Mouse (Mus musculus): ENCODE results near the gene Il23a. TPM values are rescaled to one million over a fixed set of nuclear protein-coding genes. Genes with fewer than 3 reads are reported as not detected.
A peak's percentile ranks its signal among the peaks of the same experiment; 100 is the strongest.

Gene Il23a
- polyA plus RNA-seq, 1 experiment from 2014 or later = 0.21 TPM

- Histone ChIP-seq H3K27ac (no peak overlapping the region), H3K36me3 (no peaks in the 10 kb centered on the region), H3K4me2 (no peak overlapping the region), H3K4me1 (no peaks in the 10 kb centered on the region), H3K27me3 (no peaks in the 10 kb centered on the region), H3K4me3 (replicated peaks) (no peak overlapping the region), H3K9me3 (replicated peaks) (no peaks in the 10 kb centered on the region), H3K9ac (no peak overlapping the region)
- ATAC-seq (replicated peaks; ENCODE audit: low FRiP score) = no peak
- 79% methylated on average over 4 of the region's 4 CpGs for WGBS
Observed at GRCm38 (mm10) chr10:128258953-128259352, 39.6 kb downstream of the Il23a start.

- Histone ChIP-seq H3K4me1 (no peaks in the 10 kb centered on the region), H3K27ac (no peak overlapping the region), H3K9me3 (replicated peaks) (no peaks in the 10 kb centered on the region), H3K27me3 (no peaks in the 10 kb centered on the region), H3K4me2 (no peak overlapping the region), H3K9ac (no peak overlapping the region), H3K4me3 (replicated peaks) (no peak overlapping the region), H3K36me3 (peaks cover 21% of the 10 kb centered on the region)
- 76% methylated on average over 8 of the region's 8 CpGs for WGBS
- no peak for ATAC-seq (replicated peaks; ENCODE audit: low FRiP score)
Observed at GRCm38 (mm10) chr10:128256328-128256727, 42.2 kb downstream of the Il23a start.

GRCm38 (mm10) chr10:128255925-128256324 lies 42.6 kb downstream of the Il23a start:
- Histone ChIP-seq H3K4me1 (no peaks in the 10 kb centered on the region), H3K36me3 (peaks cover 25% of the 10 kb centered on the region), H3K27me3 (no peaks in the 10 kb centered on the region), H3K9me3 (replicated peaks) (no peaks in the 10 kb centered on the region), H3K27ac (no peak overlapping the region), H3K4me2 (no peak overlapping the region), H3K9ac (no peak overlapping the region), H3K4me3 (replicated peaks) (no peak overlapping the region)
- no peak for ATAC-seq (replicated peaks; ENCODE audit: low FRiP score)
- 85% methylated on average over 8 of the region's 8 CpGs for WGBS

GRCm38 (mm10) chr10:128253677-128254255 lies 44.8 kb downstream of the Il23a start, which contains the start of gene Apon:
Gene Apon (plus strand): TSS chr10:128254096.
- H3K4me2 ChIP-seq = no peak within 1 kb of the TSS
- H3K4me3 ChIP-seq (replicated peaks) = no peak within 1 kb of the TSS
- no peaks in the 10 kb centered on the region for H3K27me3 ChIP-seq
- 80% methylated on average over 4 of the region's 4 CpGs for WGBS
- H3K4me1 ChIP-seq = no peaks in the 10 kb centered on the region
- no peak within 1 kb of the TSS for H3K9ac ChIP-seq
- H3K9me3 ChIP-seq (replicated peaks) = no peaks in the 10 kb centered on the region
- ATAC-seq (replicated peaks; ENCODE audit: low FRiP score) = no peak
- H3K36me3 ChIP-seq = peaks cover 47% of the 10 kb centered on the region
- H3K27ac ChIP-seq = no peak within 1 kb of the TSS

- H3K27ac ChIP-seq = no peak overlapping the region
- ATAC-seq (replicated peaks; ENCODE audit: low FRiP score) = no peak
- H3K9me3 ChIP-seq (replicated peaks) = no peaks in the 10 kb centered on the region
- WGBS = 92% methylated on average over 13 of the region's 13 CpGs
- H3K36me3 ChIP-seq = peaks cover 79% of the 10 kb centered on the region
- H3K27me3 ChIP-seq = no peaks in the 10 kb centered on the region
- H3K9ac ChIP-seq = no peak overlapping the region
- no peaks in the 10 kb centered on the region for H3K4me1 ChIP-seq
- H3K4me2 ChIP-seq = no peak overlapping the region
- no peak overlapping the region for H3K4me3 ChIP-seq (replicated peaks)
Observed at GRCm38 (mm10) chr10:128250565-128250964, 48.0 kb downstream of the Il23a start.

GRCm38 (mm10) chr10:128247020-128247732 lies 51.4 kb downstream of the Il23a start:
- H3K27me3 ChIP-seq = no peaks in the 10 kb centered on the region
- no peaks in the 10 kb centered on the region for H3K4me1 ChIP-seq
- H3K9me3 ChIP-seq (replicated peaks) = no peaks in the 10 kb centered on the region
- H3K4me2 ChIP-seq = peak overlapping the region; percentile 35
- H3K9ac ChIP-seq = no peak overlapping the region
- WGBS = 78% methylated on average over 17 of the region's 17 CpGs
- H3K36me3 ChIP-seq = peaks cover 100% of the 10 kb centered on the region
- peak overlapping the region; percentile 81 for H3K27ac ChIP-seq
- peak overlapping the region; percentile 16; the same call in 1 of the 2 replicates for H3K4me3 ChIP-seq (replicated peaks)
- ATAC-seq (replicated peaks; ENCODE audit: low FRiP score) = 0 out of 2 replicates have a peak, but pooled peaks have one; percentile 25

Other genes with a start within 250 kb of the Il23a start
- 493 and 571 TPM in 2 replicates for gene Ptges3, start 239.8 kb downstream of the Il23a start, polyA plus RNA-seq (2015; fragmentation: Nextera tagmentation; extraction: Ambion mirVana)
- 2,850 and 2,855 TPM in 2 replicates for gene Atp5b, start 215.5 kb downstream of the Il23a start, polyA plus RNA-seq (2015; fragmentation: Nextera tagmentation; extraction: Ambion mirVana)
- 12.7 and 14.2 TPM in 2 replicates for gene Baz2a, start 207.2 kb downstream of the Il23a start, polyA plus RNA-seq (2015; fragmentation: Nextera tagmentation; extraction: Ambion mirVana)
- 40.6 and 42.8 TPM in 2 replicates for gene Rbms2, start 118.5 kb downstream of the Il23a start, polyA plus RNA-seq (2015; fragmentation: Nextera tagmentation; extraction: Ambion mirVana)
- gene Gls2, start 104.3 kb downstream of the Il23a start, polyA plus RNA-seq (2015; fragmentation: Nextera tagmentation; extraction: Ambion mirVana) = 1.4 and 1.8 TPM in 2 replicates
- 32.8 and 34.3 TPM in 2 replicates for gene Spryd4, start 86.9 kb downstream of the Il23a start, polyA plus RNA-seq (2015; fragmentation: Nextera tagmentation; extraction: Ambion mirVana)
- gene Mip, start 72.9 kb downstream of the Il23a start, polyA plus RNA-seq (2015; fragmentation: Nextera tagmentation; extraction: Ambion mirVana) = not detected in 2 replicates
- gene Timeless, start 66.7 kb downstream of the Il23a start, polyA plus RNA-seq (2015; fragmentation: Nextera tagmentation; extraction: Ambion mirVana) = 64.4 and 71.7 TPM in 2 replicates
- gene Apon, start 44.7 kb downstream of the Il23a start, polyA plus RNA-seq (2015; fragmentation: Nextera tagmentation; extraction: Ambion mirVana) = 0.40 and 0.45 TPM in 2 replicates
- 0.48 and 2.5 TPM in 2 replicates for gene Apof, start 30.1 kb downstream of the Il23a start, polyA plus RNA-seq (2015; fragmentation: Nextera tagmentation; extraction: Ambion mirVana)
- 11.8 and 14.2 TPM in 2 replicates for gene Stat2, start 28.2 kb downstream of the Il23a start, polyA plus RNA-seq (2015; fragmentation: Nextera tagmentation; extraction: Ambion mirVana)
- gene Pan2, start 4.6 kb upstream of the Il23a start, polyA plus RNA-seq (2015; fragmentation: Nextera tagmentation; extraction: Ambion mirVana) = 38.4 and 41.7 TPM in 2 replicates
- gene Cnpy2, start 23.7 kb upstream of the Il23a start, polyA plus RNA-seq (2015; fragmentation: Nextera tagmentation; extraction: Ambion mirVana) = 331 and 361 TPM in 2 replicates
- gene Cs, start 39.0 kb upstream of the Il23a start, polyA plus RNA-seq (2015; fragmentation: Nextera tagmentation; extraction: Ambion mirVana) = 200 and 214 TPM in 2 replicates
- 13.7 TPM in 2 replicates for gene Coq10a, start 70.2 kb upstream of the Il23a start, polyA plus RNA-seq (2015; fragmentation: Nextera tagmentation; extraction: Ambion mirVana)
- gene Ankrd52, start 78.4 kb upstream of the Il23a start, polyA plus RNA-seq (2015; fragmentation: Nextera tagmentation; extraction: Ambion mirVana) = 13.6 and 14.5 TPM in 2 replicates
- gene Slc39a5, start 102.5 kb upstream of the Il23a start, polyA plus RNA-seq (2015; fragmentation: Nextera tagmentation; extraction: Ambion mirVana) = 41.5 and 47.1 TPM in 2 replicates
- 82.8 and 92.6 TPM in 2 replicates for gene Nabp2, start 112.7 kb upstream of the Il23a start, polyA plus RNA-seq (2015; fragmentation: Nextera tagmentation; extraction: Ambion mirVana)
- 45.1 and 45.9 TPM in 2 replicates for gene Rnf41, start 112.9 kb upstream of the Il23a start, polyA plus RNA-seq (2015; fragmentation: Nextera tagmentation; extraction: Ambion mirVana)
- gene Smarcc2, start 160.5 kb upstream of the Il23a start, polyA plus RNA-seq (2015; fragmentation: Nextera tagmentation; extraction: Ambion mirVana) = 75.9 and 77.2 TPM in 2 replicates
- 1,170 and 1,259 TPM in 2 replicates for gene Myl6, start 195.4 kb upstream of the Il23a start, polyA plus RNA-seq (2015; fragmentation: Nextera tagmentation; extraction: Ambion mirVana)
- 4.2 and 4.7 TPM in 2 replicates for gene Myl6b, start 199.9 kb upstream of the Il23a start, polyA plus RNA-seq (2015; fragmentation: Nextera tagmentation; extraction: Ambion mirVana)
- gene Esyt1, start 227.1 kb upstream of the Il23a start, polyA plus RNA-seq (2015; fragmentation: Nextera tagmentation; extraction: Ambion mirVana) = 19.4 and 22.8 TPM in 2 replicates
- 16.2 and 17.7 TPM in 2 replicates for gene Zc3h10, start 249.0 kb upstream of the Il23a start, polyA plus RNA-seq (2015; fragmentation: Nextera tagmentation; extraction: Ambion mirVana)